Mouse (Mus musculus) liver, adult 2 months (tissue): ENCODE measurements around the gene Kirrel.

ENCODE experiments used
- CTCF ChIP-seq: fragments of 200-500 bp; IDR thresholded peaks from 2 replicates; pipeline ENCODE4 v1.5.1; 2011; ENCODE audit warnings: low read depth, low read length, control low read depth
- POLR2A ChIP-seq: fragments of 200-500 bp; IDR thresholded peaks from 2 replicates; pipeline ENCODE4 v1.6.1; 2011; ENCODE audit warnings: low read length, control low read depth; ENCODE audit not compliant: insufficient read depth; ENCODE audit errors: extremely low read depth

- TF ChIP-seq POLR2A (no peak), CTCF (no peak)
Observed at GRCm38 (mm10) chr3:87097969-87098946, 76.3 kb downstream of the Kirrel start.
